Mouse (Mus musculus) spleen, postnatal 14 days (tissue): ENCODE data around the gene Slc7a14.
"Not testable (repeated sequence)": the region's sequence is repeated elsewhere in the genome, so short reads cannot be mapped to it uniquely, and the experiment has no call there.

Experiments
- DNase-seq, 2 experiments: peaks; one replicate each; pipeline ENCODE4 v3.0.0; 2021 to 2022; ENCODE audit warnings: low spot score in 2 of 2

The Slc7a14 gene

GRCm38 (mm10) chr3:31309934-31310787 is at the start of gene Slc7a14:
Slc7a14 (minus strand) TSS chr3:31310378.
- no peak for DNase-seq

DNA sequence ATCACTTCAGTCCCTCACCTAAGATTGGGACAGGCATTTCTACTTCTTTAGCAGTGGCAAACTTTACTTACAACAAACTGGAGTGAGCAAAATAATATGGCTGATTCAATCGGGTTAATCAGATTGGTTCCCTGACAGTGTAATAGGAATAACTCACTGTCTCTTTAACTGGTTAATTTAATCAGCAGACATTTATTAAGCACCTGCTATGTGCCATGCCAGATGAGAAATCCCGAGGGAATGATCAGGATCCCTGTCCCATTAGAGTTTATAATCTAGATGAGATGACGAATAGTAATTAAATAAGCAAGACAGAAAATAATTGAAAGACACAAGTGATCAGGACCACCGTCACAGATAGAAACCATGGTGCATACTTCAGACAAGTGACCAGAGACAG is 36.4 kb upstream of the Slc7a14 start:
- no peak for DNase-seq

DNA sequence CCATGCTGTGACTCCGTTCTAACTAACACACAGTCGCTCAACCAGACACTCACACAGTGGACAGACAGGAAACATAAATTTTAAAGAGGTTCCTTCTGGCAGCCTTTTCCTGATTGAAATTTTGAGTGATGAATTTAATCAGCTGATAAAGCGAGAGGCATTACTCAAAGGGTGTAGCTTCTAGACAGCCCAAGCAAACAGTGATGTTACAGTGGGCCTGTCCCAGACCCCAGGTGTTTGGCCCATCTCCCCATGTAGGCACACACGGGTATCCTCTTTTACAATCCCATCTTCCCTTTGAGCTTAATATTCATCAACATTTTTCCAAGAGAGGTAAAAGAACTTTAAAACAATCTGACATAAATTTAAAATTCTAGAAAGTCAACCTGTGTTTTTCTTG is 35.6 kb upstream of the Slc7a14 start:
- no peak for DNase-seq

DNA sequence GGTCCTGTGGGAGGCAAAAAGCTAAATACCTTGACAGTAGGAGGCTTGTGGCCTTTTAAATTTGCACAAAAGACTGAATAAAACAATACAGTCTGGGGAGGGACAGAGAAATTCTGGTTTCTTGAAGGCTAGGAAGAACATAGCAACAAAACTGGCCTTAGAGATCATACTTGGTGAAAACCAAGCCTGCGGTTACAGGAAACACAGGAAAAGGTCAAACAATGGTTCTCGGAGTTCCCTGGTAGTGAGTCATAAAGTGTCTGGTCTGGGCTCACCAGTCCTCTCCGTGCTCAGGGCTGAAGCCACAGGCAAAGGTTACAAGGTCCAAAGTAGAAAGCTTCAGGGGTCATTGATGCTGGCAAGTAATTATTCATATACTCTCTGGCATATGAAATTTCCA is 29.1 kb upstream of the Slc7a14 start:
- DNase-seq = no peak

DNA sequence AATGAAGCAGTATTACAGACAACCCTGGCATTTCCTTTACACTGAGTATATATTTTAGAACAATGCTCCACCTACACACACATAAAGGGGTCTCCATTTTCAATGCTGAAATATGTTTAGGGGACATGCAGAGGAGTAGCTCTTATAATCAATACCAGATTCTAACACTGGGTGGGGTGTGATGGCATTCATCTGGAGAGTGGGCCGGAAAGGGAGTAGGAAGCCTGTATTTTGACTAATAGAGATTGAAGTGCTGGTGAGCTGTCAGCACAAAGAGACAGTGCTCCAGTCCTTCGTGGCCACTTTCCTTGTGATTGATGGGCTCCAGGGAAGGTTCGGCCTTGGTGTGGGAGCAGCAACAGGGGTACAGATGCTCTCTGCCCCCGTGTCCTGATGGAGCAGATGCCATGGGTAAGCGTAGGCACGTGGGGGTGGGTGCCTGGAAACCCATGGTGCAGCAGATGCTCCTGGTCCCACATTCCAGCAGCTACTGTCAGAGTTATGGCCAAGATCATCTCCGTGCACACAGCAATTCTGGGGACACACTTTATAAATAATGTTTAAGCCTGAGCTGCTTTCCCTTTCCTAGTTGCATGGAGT is 18.2 kb upstream of the Slc7a14 start:
- no peak for DNase-seq

DNA sequence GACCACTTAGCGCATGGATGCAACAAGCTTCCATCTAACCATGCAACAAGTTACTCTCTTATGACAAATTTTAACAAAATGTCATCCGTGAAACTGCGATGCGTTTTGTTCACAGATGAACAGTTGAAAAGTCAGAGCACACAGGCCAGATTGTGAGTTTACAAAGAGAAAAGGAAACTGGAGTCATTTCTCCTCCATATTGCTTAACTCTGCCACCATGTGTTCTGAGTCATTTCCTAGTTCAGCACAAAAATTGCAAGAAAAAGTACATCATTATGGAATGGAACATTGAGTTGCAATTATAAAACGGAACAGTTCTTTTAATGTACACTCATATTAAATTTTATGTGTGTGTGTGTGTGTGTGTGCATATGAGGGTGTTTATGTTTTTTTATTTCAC is 17.6 kb upstream of the Slc7a14 start:
- no peak for DNase-seq

DNA sequence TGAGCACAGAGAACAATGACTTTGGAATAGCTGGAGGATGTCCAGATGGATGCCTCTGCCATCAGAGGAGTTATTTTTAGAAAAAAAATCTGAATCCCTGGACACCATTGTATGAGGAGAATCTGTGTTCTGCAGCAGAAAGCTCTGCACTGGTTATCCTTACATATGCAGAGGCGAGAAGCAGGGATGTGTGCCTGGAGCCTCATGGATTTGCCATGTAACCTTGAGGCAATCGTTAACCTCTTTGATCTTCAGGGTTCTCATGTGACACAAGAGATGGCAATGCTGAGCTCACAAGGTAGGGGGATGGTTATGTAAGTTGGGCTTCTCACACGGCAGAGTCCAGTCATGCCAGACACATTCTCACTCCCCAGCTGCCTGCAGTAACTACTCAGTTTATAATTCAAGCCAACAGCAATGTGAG is 14.1 kb upstream of the Slc7a14 start:
- no peak for DNase-seq

- DNase-seq = no peak
These were observed 726 bp downstream of the Slc7a14 start for GRCm38 (mm10) chr3:31309371-31309933.

- DNase-seq = no peak
These were observed 1.3 kb downstream of the Slc7a14 start for GRCm38 (mm10) chr3:31308906-31309305.

GRCm38 (mm10) chr3:31307936-31308335 is 2.2 kb downstream of the Slc7a14 start:
- DNase-seq = no peak

DNA sequence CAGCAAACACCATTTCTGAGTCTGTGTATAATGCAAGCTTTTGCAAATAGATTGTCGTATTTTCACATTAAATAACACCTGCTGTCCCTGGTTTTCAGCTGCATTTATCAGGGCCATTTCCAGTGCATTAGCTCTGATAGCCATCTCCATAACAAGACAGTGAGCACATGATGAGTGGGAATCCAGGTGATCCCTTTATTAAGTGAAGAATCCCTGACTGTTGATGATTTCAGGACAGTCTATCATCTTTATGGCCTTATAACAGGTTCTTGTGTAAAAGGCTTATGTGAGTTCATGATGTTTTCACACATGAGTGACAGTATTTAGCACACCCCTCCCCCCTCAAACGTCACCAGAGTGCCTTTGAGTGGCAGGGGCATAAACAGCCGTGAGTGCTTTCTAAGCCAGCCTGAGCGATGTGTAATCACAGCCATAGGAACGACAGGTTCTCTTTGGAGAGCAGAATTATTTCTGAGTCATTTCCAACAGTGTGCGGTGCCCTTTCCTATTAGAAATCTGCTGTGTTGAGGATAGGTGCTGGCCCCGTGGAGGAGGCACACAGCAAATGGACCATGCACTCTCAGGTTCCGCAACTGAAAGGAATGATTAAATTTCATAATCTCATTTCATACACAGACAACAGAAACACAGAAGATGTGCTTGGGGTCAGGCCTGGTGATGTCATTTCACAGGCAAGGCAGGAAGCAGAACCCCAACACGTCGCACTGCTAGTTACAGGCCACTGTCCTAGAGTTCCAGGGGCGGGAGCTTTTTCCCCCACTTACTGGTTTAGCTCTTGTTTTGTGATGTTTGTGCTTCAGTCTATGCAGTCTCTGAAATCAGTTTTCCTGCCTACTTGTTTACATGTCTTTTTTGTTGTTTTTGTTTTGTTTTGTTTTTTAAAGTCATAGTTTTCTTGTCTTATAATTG is 18.2 kb downstream of the Slc7a14 start:
- DNase-seq = no peak

GRCm38 (mm10) chr3:31287421-31287948 is 22.7 kb downstream of the Slc7a14 start:
- DNase-seq = no peak

- DNase-seq = no peak
These were observed 29.1 kb downstream of the Slc7a14 start for GRCm38 (mm10) chr3:31281116-31281515.

GRCm38 (mm10) chr3:31274875-31275274 is 35.3 kb downstream of the Slc7a14 start:
- DNase-seq = no peak

DNA sequence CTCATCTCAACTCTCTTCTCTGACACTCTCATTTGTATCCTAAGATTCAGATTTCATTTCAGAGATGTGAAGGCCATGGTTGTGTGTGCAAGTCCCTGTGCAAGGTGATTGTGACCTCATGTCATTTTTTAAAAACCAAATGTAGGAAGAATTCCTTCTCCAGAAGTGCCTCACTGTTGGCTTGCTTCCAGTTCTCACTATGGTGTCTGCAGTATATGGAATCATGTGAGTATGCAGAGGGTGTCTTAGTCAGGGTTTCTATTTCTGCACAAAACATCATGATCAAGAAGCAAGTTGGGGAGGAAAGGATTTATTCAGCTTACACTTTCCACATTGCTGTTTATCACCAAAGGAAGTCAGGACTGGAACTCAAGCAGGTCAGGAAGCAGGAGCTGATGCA is 36.9 kb downstream of the Slc7a14 start:
- DNase-seq = not testable (repeated sequence)

GRCm38 (mm10) chr3:31272635-31273034 is 37.5 kb downstream of the Slc7a14 start:
- no peak for DNase-seq

DNA sequence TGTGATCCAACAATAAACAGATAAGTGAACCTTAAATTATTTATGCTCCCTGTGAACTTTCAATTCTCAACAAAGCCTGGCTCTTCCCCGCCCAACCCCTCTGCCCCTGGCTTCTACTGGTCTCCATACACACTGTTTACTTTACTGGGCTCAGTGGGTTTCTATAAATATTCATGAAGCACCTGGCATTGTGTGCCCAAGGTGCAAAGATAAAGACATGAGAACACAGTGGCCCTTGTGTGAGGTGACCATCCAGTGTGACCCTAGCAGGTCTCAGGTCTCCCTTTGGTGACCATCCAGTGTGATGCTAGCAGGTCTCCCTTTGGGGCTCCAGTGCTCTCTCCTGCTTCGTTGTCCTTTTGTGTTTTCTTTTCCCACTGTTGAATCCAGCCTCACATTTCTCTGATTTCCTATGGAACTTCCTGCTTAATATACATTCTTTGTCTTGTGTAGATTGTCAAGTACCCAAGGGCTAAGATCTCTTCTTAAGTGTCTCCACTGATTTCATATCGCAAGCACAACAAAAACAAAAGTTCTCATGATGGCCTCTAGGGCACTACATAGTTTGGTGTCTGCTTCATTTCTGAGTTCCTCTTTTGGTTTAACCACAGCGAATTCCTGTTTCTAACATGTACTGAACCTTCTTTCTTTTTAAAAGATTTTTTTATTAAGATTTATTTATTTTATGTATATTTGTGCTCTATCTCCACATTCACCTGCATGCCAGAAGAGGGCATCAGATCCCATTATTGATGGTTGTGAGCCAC is 40.4 kb downstream of the Slc7a14 start:
- no peak for DNase-seq

DNA sequence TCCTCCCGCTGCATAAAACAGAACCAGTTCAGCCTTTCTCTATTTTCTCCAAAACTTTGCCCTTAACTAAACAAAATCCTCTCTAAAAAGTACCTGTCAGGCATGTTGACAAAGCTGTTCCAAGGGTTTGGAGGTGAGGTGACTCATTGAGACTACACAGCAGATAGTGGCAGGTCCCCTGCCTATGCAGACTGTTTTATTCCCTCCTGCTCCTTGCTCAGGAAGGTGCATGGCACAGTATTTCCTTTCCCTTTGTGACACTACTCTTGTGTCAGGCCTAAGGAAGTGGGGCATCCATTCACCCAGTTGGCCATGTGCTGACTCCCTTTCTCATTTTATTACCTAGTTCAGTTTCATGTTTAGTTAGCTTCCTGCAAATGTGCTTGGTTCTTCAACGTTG is 42.3 kb downstream of the Slc7a14 start:
- DNase-seq = no peak

DNA sequence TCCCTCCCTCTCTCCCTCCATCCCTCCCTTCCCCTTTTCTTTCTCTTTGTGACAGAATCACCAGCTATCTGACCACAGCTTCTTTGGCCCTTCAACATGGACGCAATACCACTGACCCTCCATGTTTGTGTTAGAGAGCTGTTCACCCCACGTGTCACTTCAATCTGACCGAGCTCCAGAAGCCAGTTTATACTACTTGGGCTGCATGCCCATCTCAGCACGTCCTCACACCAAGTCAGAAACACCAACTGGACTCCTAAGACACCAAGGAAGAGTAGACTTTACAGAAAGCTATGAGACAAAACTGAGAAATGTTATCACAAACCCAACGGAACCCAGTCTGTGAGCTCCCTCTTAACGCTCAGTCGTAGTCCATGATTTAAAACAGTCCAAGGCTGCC is 43.2 kb downstream of the Slc7a14 start:
- no peak for DNase-seq

GRCm38 (mm10) chr3:31263535-31263934 is 46.6 kb downstream of the Slc7a14 start:
- DNase-seq = no peak
